Mouse (Mus musculus): ENCODE measurements around the gene Usp43. TPM values are rescaled to one million over a fixed set of nuclear protein-coding genes. Genes with fewer than 3 reads are reported as not detected.

The Usp43 gene
- 1 to 10 TPM; 3.6 to 6.0 TPM for total RNA-seq (2021)

DNA sequence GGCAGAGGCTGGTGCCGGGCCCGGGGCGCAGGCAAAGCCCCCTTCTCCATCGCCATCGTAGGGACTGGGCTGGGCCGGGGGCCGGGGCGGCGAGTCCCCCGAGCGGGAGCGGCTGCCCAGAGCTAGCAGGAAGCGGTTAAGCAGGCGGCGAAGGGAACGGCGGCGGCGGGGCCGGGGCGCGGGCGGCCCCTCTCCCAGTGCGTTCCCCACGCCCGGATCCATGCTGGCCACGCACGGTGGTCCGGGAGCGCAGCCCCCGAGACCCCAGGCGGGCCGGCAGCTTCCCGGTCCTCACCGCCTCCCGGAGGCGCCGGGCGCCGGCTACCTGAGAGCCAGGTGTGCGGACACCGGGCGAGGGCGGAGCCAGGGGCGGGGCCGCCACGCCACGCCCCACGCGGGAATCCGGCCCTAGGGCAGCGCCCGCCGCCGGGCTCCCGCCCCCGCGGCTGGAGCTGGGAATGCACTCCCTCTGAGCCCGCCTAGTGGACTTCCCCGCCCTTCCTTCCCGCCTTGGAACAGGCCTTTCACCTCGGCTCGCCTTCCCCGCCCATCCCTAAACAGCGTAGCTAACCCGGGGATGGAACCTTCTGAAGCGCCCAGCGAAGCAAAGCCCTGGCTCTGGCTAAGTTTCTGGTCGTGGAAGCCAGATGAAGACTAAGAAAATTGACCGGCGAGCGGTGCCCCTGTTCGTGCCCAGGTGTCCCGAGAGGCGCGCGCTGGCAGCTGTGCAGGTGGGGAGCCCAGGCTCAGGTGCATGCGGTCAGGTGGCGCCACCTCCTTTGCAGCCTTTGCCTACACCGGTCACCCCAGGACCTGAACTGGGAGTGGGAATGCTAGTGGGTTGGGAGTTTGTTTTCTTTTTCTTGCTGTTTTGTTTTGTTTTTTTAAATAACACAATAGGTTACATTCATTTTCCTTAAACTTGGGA is at the start of gene Usp43:
Usp43 (minus strand) TSS at position 327 of the 928 bp plus-strand sequence.
- intact Hi-C loops (cut with DNase I) = no loop called here
- DNase-seq (ENCODE audit: low spot score in 2 of 2) = peak; percentile 32 to 57

DNA sequence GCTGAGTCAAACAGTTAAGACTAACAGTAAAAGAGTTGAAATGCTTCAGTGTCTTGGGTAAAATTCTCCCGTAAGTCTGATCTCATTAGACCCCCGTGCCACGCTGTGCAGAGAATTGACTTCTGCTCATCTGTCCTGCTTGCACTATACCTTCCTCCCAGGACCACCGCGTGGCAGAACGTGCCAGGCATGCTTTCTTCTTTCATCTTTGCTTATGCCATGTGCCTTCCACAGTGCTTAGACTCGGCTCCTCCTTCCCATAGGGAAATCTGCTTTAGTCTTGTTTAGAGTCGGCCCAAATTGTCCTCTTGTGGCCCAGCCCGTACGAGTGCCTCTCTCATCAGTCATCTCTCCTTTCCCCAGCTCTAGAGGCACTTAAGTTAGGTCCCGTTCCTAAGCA is 45.9 kb upstream of the Usp43 start:
- DNase-seq (ENCODE audit: low spot score in 2 of 2) = no peak
- intact Hi-C loops (cut with DNase I) = no loop called here

DNA sequence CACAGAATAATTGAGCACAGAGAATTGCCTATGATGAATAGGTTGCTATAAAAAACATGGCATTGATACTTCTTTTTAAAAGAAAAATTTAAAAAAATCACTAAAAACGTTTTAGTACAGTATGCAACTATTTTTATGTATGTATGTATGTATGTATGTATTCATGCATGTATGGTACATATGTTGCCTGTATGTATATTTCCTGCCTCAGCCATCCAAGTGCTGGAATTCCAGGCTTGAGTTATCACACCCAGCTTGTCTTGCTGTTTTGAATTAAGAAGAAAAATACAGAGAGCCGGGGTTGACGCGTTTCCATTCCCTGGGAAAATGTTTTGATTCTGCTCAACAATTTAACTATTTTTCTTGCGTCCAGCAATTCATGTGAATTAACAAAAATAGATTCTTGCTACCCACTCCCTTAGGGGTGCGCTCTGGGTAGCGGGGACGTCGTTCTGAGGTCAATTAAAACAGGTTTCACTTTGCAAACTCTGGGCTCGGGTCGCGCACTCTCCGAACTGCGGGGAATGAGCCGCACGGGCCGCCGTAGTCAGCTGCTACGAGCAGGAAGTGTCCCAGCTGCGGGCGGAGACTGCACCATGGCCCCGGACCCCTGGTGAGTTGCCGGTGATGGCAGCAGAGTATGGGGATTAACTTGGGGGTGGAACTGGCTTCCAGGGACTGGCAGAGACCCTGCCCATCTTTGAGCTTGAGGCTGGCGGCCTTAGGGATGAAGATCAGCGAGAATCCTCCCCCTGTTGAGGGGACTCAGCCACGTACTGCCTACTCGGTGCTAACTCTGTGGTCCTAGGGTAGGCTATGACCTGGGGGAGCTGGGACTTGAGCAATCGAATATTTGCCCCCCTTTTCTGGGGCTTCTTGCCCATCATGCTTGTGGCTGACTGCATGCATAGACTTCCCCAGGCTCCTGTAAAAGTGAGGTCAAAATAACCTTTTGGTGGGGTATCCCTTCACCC is 44.2 kb upstream of the Usp43 start, which contains the start of gene Stx8:
Stx8 (plus strand) TSS at position 289 of the 974 bp plus-strand sequence.
- intact Hi-C loops (cut with DNase I) = no loop called here
- DNase-seq (ENCODE audit: low spot score in 2 of 2) = peak; percentile 92 to 93

GRCm38 (mm10) chr11:67965242-67965883 is 43.4 kb upstream of the Usp43 start, which contains the start of gene Cfap52:
Cfap52 (minus strand) TSS chr11:67965651.
- DNase-seq (ENCODE audit: low spot score in 2 of 2) = peak; percentile 80 to 81
- intact Hi-C loops (cut with DNase I) = no loop called here

- DNase-seq (ENCODE audit: low spot score in 2 of 2) = no peak
- intact Hi-C loops (cut with DNase I) = no loop called here
Measured at GRCm38 (mm10) chr11:67964110-67964509, 42.2 kb upstream of the Usp43 start.

GRCm38 (mm10) chr11:67954413-67954812 is 32.5 kb upstream of the Usp43 start:
- intact Hi-C loops (cut with DNase I) = no loop called here

GRCm38 (mm10) chr11:67953604-67954003 is 31.7 kb upstream of the Usp43 start:
- intact Hi-C loops (cut with DNase I) = no loop called here

More at GRCm38 (mm10) chr11:67954413-67954812, 32.5 kb upstream of the Usp43 start:
- DNase-seq (ENCODE audit: low spot score in 2 of 2) = no peak

GRCm38 (mm10) chr11:67949475-67949874 is 27.5 kb upstream of the Usp43 start:
- intact Hi-C loops (cut with DNase I) = no loop called here
- DNase-seq (ENCODE audit: low spot score in 2 of 2) = no peak

More at GRCm38 (mm10) chr11:67953604-67954003, 31.7 kb upstream of the Usp43 start:
- no peak for DNase-seq (ENCODE audit: low spot score in 2 of 2)

DNA sequence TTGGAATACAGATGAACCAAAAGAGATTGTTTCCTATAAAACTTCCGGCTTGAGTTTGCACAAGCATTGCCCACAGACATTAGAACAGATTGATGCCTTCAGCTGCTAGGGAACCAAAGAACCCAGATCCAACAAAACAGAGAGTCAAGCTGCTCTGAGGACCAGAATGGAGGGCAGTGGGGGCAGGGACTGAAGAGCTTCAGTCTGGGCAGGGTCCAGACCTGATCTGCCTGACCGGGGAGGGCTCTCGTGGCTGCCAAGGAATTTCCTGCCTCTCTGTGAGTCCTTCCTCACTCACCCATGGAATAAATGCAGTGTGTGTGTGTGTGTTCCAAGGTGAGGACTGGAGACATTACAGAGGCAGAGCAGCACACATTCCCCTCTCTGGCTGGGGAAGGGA is 26.3 kb upstream of the Usp43 start:
- intact Hi-C loops (cut with DNase I) = no loop called here
- DNase-seq (ENCODE audit: low spot score in 2 of 2) = no peak

GRCm38 (mm10) chr11:67932156-67932555 is 10.2 kb upstream of the Usp43 start:
- no peak for DNase-seq (ENCODE audit: low spot score in 2 of 2)
- intact Hi-C loops (cut with DNase I) = no loop called here

- DNase-seq (ENCODE audit: low spot score in 2 of 2) = peak; percentile 10 to 19
- intact Hi-C loops (cut with DNase I) = loop anchor here (2.0 kb wide), 1 partner anchor 108 kb away; no protein-coding TSS in a partner anchor
Measured at GRCm38 (mm10) chr11:67926348-67927055, 4.5 kb upstream of the Usp43 start.

DNA sequence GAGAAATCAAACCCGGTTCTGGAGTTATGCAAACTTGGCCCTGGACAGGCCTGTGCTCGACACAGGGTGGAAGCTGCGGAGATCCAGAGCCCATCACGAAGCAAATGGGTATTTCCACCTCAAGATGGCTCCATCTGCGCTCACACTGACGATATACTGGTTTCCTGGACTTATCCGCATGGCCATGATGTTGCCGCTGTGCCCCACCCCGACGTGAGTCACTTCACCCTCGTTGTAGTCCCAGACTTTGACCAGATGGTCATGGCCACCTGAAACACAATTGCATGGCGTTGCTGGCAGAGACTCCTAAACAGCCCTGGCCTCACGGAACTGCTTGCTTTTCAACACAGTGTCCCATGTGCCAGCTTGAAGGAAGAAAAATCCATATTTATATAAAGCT is 3.0 kb upstream of the Usp43 start:
- intact Hi-C loops (cut with DNase I) = no loop called here
- peak; percentile 38 to 46 for DNase-seq (ENCODE audit: low spot score in 2 of 2)

- no peak for DNase-seq (ENCODE audit: low spot score in 2 of 2)
- intact Hi-C loops (cut with DNase I) = no loop called here
Measured at GRCm38 (mm10) chr11:67923720-67924119, 1.8 kb upstream of the Usp43 start.

DNA sequence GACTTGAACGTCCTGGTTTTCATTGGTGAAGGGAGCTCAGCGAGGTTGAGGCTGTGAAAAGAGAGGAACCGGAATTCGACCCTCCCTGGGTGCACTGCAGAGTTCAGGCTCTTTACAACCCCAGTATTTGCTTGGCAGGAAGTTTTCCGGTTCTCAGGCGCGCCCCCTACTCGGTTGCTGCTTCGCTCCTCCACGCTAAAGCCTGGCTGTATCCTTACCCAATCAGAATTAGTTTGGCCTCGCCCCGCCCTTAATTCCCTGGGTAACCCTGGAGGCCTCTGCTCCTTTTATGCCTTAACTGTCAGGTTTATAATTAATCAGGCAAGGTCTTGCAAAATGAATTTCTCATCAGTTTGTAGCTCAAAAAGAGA is 787 bp upstream of the Usp43 start:
- peak; percentile 40 to 43 for DNase-seq (ENCODE audit: low spot score in 2 of 2)
- intact Hi-C loops (cut with DNase I) = no loop called here

DNA sequence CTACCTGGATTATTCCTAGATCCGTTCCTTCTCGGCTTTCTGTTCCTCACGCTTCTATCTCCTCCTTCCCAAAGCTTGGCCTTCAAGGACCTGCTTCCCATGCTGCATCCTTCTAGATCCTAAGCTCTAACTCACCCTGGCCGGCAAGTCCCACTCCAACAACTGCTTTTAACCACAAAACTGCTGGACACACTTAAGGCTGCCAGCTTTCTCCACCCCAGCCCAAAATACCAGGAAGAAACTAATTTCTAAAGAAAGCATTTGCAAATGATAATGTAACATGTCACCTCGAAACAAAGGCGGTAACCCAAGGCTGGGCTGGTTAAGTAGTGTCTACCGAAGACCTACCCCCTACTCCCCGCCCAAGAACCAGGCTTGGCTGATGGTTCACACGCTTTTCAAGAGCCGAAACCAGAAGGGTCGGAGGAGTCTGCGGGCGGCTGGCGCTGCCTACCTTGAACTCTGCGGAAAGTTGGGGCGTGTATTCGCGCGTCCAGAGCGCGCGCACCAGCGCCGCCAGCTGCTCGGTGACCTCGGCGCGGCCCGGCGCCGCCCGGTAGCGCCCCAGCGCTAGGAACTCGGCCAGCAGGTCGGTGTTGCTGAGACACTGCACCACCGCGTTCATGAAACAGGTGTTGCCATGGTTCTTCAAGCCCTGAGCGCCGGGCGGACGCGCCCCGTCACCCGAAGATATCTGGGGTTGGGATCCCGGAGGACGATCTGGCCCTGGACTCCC is 694 bp downstream of the Usp43 start:
- intact Hi-C loops (cut with DNase I) = no loop called here
- peak; percentile 33 to 36 for DNase-seq (ENCODE audit: low spot score in 2 of 2)

DNA sequence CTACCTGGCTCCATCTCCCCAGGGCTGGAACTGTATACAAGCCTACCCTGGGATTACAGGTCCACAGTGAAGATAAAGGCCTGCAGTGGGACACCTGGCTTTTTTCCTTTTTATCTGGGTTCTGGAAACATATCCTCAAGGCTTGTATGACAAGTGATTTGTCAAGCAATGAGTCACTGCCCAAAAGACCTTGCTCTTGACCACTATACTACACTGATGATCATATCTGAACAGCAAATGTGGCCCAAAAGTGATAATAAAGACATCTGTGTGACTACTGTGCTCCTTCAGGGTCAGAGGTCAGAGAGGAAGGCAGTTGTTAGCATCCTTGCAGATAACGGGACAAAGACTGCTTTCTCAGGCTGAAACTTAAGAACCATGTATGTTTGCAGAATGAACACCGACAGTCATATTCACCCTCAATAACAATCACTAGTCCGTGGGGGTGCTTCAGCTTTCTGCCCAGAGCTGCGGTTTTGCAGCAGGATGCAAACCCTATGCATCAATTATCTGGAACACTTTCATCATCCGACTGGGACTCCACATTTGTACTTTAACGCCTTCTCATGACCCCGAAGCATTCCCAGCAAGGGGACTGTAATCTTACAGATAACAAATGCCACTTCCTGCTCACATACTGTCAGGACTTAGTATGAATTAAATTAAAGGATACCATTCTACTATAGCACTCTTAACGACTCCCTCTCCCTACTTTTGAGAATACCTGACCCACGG is 1.6 kb downstream of the Usp43 start:
- no peak for DNase-seq (ENCODE audit: low spot score in 2 of 2)
- intact Hi-C loops (cut with DNase I) = no loop called here

GRCm38 (mm10) chr11:67919593-67919992 is 2.4 kb downstream of the Usp43 start:
- intact Hi-C loops (cut with DNase I) = no loop called here
- DNase-seq (ENCODE audit: low spot score in 2 of 2) = no peak

GRCm38 (mm10) chr11:67917126-67917525 is 4.8 kb downstream of the Usp43 start:
- intact Hi-C loops (cut with DNase I) = no loop called here
- no peak for DNase-seq (ENCODE audit: low spot score in 2 of 2)
